ENCODE assay signal across 8 mouse cellular contexts in the genomic region with DNA sequence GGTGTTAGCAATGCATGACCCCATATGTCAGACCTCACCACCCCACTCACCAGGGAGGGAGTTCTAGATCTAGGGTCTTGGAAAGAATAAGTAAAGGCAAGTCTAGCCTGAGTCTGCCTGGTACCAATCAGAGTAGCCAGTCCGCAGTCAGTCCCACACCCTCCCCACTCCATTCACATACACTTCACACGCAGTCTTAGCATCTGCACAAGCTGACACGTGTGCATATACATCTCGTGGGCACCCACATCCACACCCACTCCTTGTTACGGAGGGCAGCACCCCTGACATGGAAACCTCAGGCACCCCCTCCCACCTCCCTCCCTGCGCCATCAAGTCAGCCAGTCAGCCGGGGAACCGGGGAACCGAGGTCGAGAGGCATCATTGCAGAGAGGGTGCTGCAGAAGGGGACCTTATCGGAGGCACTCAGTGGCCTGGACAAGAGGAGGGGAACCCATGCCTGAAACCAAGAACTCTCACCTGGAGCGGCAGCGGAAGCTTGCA. TPM values are rescaled to one million over a fixed set of nuclear protein-coding genes. Genes with fewer than 3 reads are reported as not detected.
DNase-seq lines count a peak whose midpoint lies in the region; ATAC-seq and TF ChIP-seq lines count a peak whose summit lies in the region.

No protein-coding gene starts in this region.

- peaks cover 62% of the 10 kb centered on the region for H3K4me1 ChIP-seq in embryonic facial prominence, embryonic 13.5 days
- peaks cover 10% of the 10 kb centered on the region for H3K4me1 ChIP-seq in intestine, postnatal 0 days (replicated peaks; ENCODE audit: control insufficient read depth, insufficient read depth, low read length)

- H3K27ac ChIP-seq in left cerebral cortex, adult 2 months: peak overlapping the region; percentile 85
- peak overlapping the region; percentile 85 for H3K27ac ChIP-seq in embryonic facial prominence, embryonic 13.5 days
- peak overlapping the region; percentile 91 for H3K27ac ChIP-seq in intestine, postnatal 0 days (ENCODE audit: low read depth, low read length)

- intact Hi-C loops in left cerebral cortex, adult 2 months (cut with DNase I): loop anchor here (5.0 kb wide), 1 partner anchor 62 kb away; the partner anchor contains the start of gene Gnai3
- intact Hi-C loops in left cerebral cortex, postnatal 10 days (cut with DNase I): no loop called here

- DNase-seq in left cerebral cortex, adult 2 months (ENCODE audit: extremely low spot score in 1 of 2, low spot score in 2 of 2): peak in 1 of 2 experiments; percentile 30
- no peak for DNase-seq in left cerebral cortex, postnatal 10 days (ENCODE audit: extremely low spot score in 1 of 2, low spot score in 2 of 2)
- DNase-seq in layer of hippocampus, postnatal 14 days (ENCODE audit: low spot score in 2 of 2): no peak
- DNase-seq in cerebellum, adult 8-10 months: no peak
- DNase-seq in layer of hippocampus, adult 8-10 months (ENCODE audit: low spot score in 2 of 2): no peak

- H3K79me2 ChIP-seq in myocyte (ENCODE audit: control insufficient read depth, insufficient read depth): peaks cover 35% of the 10 kb centered on the region

- WGBS in embryonic facial prominence, embryonic 13.5 days: 17% methylated on average over 13 of the region's 13 CpGs
- 11% methylated on average over 13 of the region's 13 CpGs for WGBS in intestine, postnatal 0 days

- H3K36me3 ChIP-seq in embryonic facial prominence, embryonic 13.5 days: peaks cover 10% of the 10 kb centered on the region
- peaks cover 10% of the 10 kb centered on the region for H3K36me3 ChIP-seq in intestine, postnatal 0 days (ENCODE audit: control insufficient read depth, insufficient read depth)
- H3K36me3 ChIP-seq in myocyte (ENCODE audit: control insufficient read depth, insufficient read depth): no peaks in the 10 kb centered on the region

- no peak for TF ChIP-seq POLR2A in myocyte (IDR thresholded peaks at IDR 0.05; ENCODE audit: insufficient read length, low read depth)

- no peaks in the 10 kb centered on the region for H3K9me3 ChIP-seq in embryonic facial prominence, embryonic 13.5 days
- no peaks in the 10 kb centered on the region for H3K9me3 ChIP-seq in intestine, postnatal 0 days (ENCODE audit: control insufficient read depth)

- peak overlapping the region; percentile 73 for H3K4me3 ChIP-seq in left cerebral cortex, adult 2 months
- peak overlapping the region; percentile 68 for H3K4me3 ChIP-seq in embryonic facial prominence, embryonic 13.5 days
- H3K4me3 ChIP-seq in intestine, postnatal 0 days (ENCODE audit: low read depth, low read length): peak overlapping the region; percentile 75
- H3K4me3 ChIP-seq in myocyte: peak overlapping the region; percentile 89

- H3K27me3 ChIP-seq in embryonic facial prominence, embryonic 13.5 days: no peaks in the 10 kb centered on the region
- no peaks in the 10 kb centered on the region for H3K27me3 ChIP-seq in intestine, postnatal 0 days (replicated peaks; ENCODE audit: control insufficient read depth, insufficient read depth, low read length)
- H3K27me3 ChIP-seq in myocyte (ENCODE audit: control insufficient read depth, insufficient read depth, insufficient read length): no peaks in the 10 kb centered on the region

- peak overlapping the region; percentile 16 for H3ac ChIP-seq in myocyte (ENCODE audit: control insufficient read depth, insufficient read length)

- no peak for TF ChIP-seq CTCF in left cerebral cortex, adult 2 months (IDR thresholded peaks at IDR 0.05)
- no peak for TF ChIP-seq CTCF in intestine, postnatal 0 days (IDR thresholded peaks at IDR 0.05; ENCODE audit: low read depth)

- ATAC-seq in embryonic facial prominence, embryonic 13.5 days (ENCODE audit: insufficient number of reproducible peaks, insufficient read depth, low FRiP score, low TSS enrichment, low read depth): 0 out of 2 replicates have a peak, but pooled peaks have one; percentile 21
- ATAC-seq in intestine, postnatal 0 days: 0 out of 2 replicates have a peak, but pooled peaks have one; percentile 1

- peak overlapping the region; percentile 82 for H3K9ac ChIP-seq in embryonic facial prominence, embryonic 13.5 days
- peak overlapping the region; percentile 77 for H3K9ac ChIP-seq in intestine, postnatal 0 days (ENCODE audit: low read depth, low read length)

- peak overlapping the region; percentile 100 for H3K4me2 ChIP-seq in embryonic facial prominence, embryonic 13.5 days
- peak overlapping the region; percentile 97 for H3K4me2 ChIP-seq in intestine, postnatal 0 days (replicated peaks; ENCODE audit: low read depth)
- H3K4me2 ChIP-seq in myocyte (ENCODE audit: low read depth): peak overlapping the region; percentile 74

TF ChIP-seq in myocyte, 11 proteins besides CTCF, POLR2A, EP300 and RAD21:
- TF ChIP-seq MYOD1 (IDR thresholded peaks at IDR 0.05; ENCODE audit: control insufficient read depth in 1 of 3, insufficient read length in 2 of 3, low read depth in 2 of 3) (no peak), E2F4 (IDR thresholded peaks at IDR 0.05; ENCODE audit: insufficient read depth) (no peak), TCF3 (IDR thresholded peaks at IDR 0.05; ENCODE audit: insufficient read length, low read depth) (no peak), CEBPB (IDR thresholded peaks at IDR 0.05; ENCODE audit: insufficient read depth, poor library complexity, severe bottlenecking) (no peak), USF1 (IDR thresholded peaks at IDR 0.05; ENCODE audit: low read depth) (no peak), MAX (IDR thresholded peaks at IDR 0.05; ENCODE audit: low read depth) (no peak), POLR2AphosphoS2 (IDR thresholded peaks at IDR 0.05; ENCODE audit: insufficient read length, low read depth) (no peak), TCF12 (IDR thresholded peaks at IDR 0.05; ENCODE audit: insufficient read depth, poor library complexity, severe bottlenecking) (no peak), SRF (IDR thresholded peaks at IDR 0.05; ENCODE audit: control insufficient read depth, insufficient read length, low read depth) (no peak), REST (IDR thresholded peaks at IDR 0.05; ENCODE audit: insufficient read depth, insufficient read length) (no peak), MYOG (IDR thresholded peaks at IDR 0.05; ENCODE audit: control insufficient read depth in 1 of 3, insufficient read depth in 1 of 3, insufficient read length in 2 of 3, low read depth in 2 of 3) (no peak)

RNA-seq across cellular contexts. Expression of gene Ampd2, which starts 1.6 kb away (rescaled TPM):
- 10 to 100 TPM; 58.8 to 61.4 TPM for total RNA-seq in left cerebral cortex, adult 2 months (2021)
- total RNA-seq in left cerebral cortex, postnatal 10 days (2021): 10 to 100 TPM; 51.8 to 53.7 TPM
- polyA plus RNA-seq in embryonic facial prominence, embryonic 13.5 days (2015; fragmentation: Nextera tagmentation; extraction: Ambion mirVana): 38.4 and 44.5 TPM in 2 replicates
- polyA plus RNA-seq in intestine, postnatal 0 days (2015; fragmentation: Nextera tagmentation; extraction: Ambion mirVana): 17.6 and 18.2 TPM in 2 replicates
- 32.6 TPM for polyA plus RNA-seq in myocyte (2012; fragmentation: generic; extraction: Trizol)
- total RNA-seq in layer of hippocampus, postnatal 14 days (2021): 10 to 100 TPM; 55.6 to 58.8 TPM
- 10 to 100 TPM; 64.2 to 82.5 (median 74.0) TPM for total RNA-seq in layer of hippocampus, adult 8-10 months (2022)

RNA-seq across cellular contexts. Expression of gene Gnat2, which starts 7.8 kb away (rescaled TPM):
- not detected for total RNA-seq in left cerebral cortex, adult 2 months (2021)
- total RNA-seq in left cerebral cortex, postnatal 10 days (2021): not detected
- polyA plus RNA-seq in embryonic facial prominence, embryonic 13.5 days (2015; fragmentation: Nextera tagmentation; extraction: Ambion mirVana): 0.83 and 0.85 TPM in 2 replicates
- 0.43 and 0.80 TPM in 2 replicates for polyA plus RNA-seq in intestine, postnatal 0 days (2015; fragmentation: Nextera tagmentation; extraction: Ambion mirVana)
- polyA plus RNA-seq in myocyte (2012; fragmentation: generic; extraction: Trizol): 0.90 TPM
- total RNA-seq in layer of hippocampus, postnatal 14 days (2021): not detected
- total RNA-seq in layer of hippocampus, adult 8-10 months (2022): under 1 TPM in 1 of 4 experiments, not detected in 3; 0.61 TPM

RNA-seq across cellular contexts. Expression of gene Gstm4, which starts 40.1 kb away (rescaled TPM):
- total RNA-seq in left cerebral cortex, adult 2 months (2021): 1 to 10 TPM; 7.8 to 8.0 TPM
- total RNA-seq in left cerebral cortex, postnatal 10 days (2021): 10 to 100 TPM; 13.2 to 13.5 TPM
- 15.0 and 15.8 TPM in 2 replicates for polyA plus RNA-seq in embryonic facial prominence, embryonic 13.5 days (2015; fragmentation: Nextera tagmentation; extraction: Ambion mirVana)
- polyA plus RNA-seq in intestine, postnatal 0 days (2015; fragmentation: Nextera tagmentation; extraction: Ambion mirVana): 28.4 and 30.5 TPM in 2 replicates
- 0.52 TPM for polyA plus RNA-seq in myocyte (2012; fragmentation: generic; extraction: Trizol)
- 10 to 100 TPM; 11.3 to 13.2 TPM for total RNA-seq in layer of hippocampus, postnatal 14 days (2021)
- total RNA-seq in layer of hippocampus, adult 8-10 months (2022): 10 to 100 TPM; 11.1 to 14.4 (median 13.4) TPM
